Mouse (Mus musculus): ENCODE measurements around the gene Trio. TPM values are rescaled to one million over a fixed set of nuclear protein-coding genes. Genes with fewer than 3 reads are reported as not detected.
A peak's percentile ranks its signal among the peaks of the same experiment; 100 is the strongest.

The Trio gene
- polyA plus RNA-seq, 1 experiment from 2014 or later = 8.8 TPM

DNA sequence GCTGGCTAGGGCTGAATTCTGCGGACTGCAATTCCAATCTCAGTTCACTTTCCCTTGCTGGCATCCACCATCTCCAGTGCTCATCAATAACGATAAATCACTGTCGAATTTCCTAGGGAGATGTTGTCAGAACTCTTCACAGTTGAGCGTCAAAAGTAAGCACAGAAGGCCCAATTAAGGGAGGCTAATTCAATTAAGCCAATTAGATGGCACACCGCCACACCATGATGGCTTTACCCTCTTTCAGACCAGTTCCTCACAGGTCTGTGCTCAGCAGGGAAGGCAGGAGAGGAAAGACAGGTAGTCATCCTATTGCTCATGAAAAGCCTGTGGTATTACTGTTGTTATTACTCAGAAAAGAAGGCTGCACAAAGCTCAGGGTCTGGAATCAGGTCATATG lies 133.6 kb downstream of the Trio start:
- H3K9me3 ChIP-seq (ENCODE audit: control insufficient read depth, low read length) = no peaks in the 10 kb centered on the region
- H3K4me2 ChIP-seq (replicated peaks; ENCODE audit: low read depth) = no peak overlapping the region
- WGBS = 76% methylated on average over 5 of the region's 5 CpGs
- H3K9ac ChIP-seq (ENCODE audit: low read length) = no peak overlapping the region
- H3K27ac ChIP-seq (replicated peaks) = no peak overlapping the region
- H3K27me3 ChIP-seq (ENCODE audit: control insufficient read depth, insufficient read depth, low read length) = no peaks in the 10 kb centered on the region
- TF ChIP-seq CTCF (IDR thresholded peaks at IDR 0.05; ENCODE audit: low read depth) = no peak
- no peak for TF ChIP-seq EP300 (optimal IDR thresholded peaks at IDR 0.05)
- H3K4me1 ChIP-seq (replicated peaks; ENCODE audit: control insufficient read depth, insufficient read depth) = no peaks in the 10 kb centered on the region
- no peak overlapping the region for H3K4me3 ChIP-seq (ENCODE audit: low read depth, low read length)
- peaks cover 12% of the 10 kb centered on the region; the same call in 1 of the 2 replicates for H3K36me3 ChIP-seq (ENCODE audit: control insufficient read depth, insufficient read depth, low read length)
- no peak for DNase-seq (ENCODE audit: low spot score)
- no peak for ATAC-seq (ENCODE audit: low FRiP score, low TSS enrichment)

DNA sequence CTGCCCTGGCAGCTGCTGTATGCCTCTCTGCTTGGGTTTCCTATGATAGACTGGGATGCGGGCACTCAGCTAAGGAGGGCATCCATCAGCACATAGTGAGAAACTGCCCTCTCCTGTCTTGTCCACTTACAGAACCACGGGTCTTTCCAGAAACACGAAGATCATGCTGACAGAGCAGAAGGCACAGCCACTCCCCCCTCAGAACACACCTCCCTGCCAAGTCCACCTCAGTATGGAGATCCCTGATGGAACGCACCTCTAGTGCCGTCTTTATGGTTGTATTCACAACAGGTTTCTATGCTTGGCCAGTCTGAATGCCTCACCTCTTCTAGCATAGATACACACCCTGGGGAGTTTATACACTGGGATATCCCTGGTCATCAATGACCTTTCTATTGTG lies 135.0 kb downstream of the Trio start:
- TF ChIP-seq EP300 (optimal IDR thresholded peaks at IDR 0.05) (no peak), CTCF (IDR thresholded peaks at IDR 0.05; ENCODE audit: low read depth) (no peak)
- ATAC-seq (ENCODE audit: low FRiP score, low TSS enrichment) (no peak), DNase-seq (ENCODE audit: low spot score) (no peak)
- H3K9ac ChIP-seq (ENCODE audit: low read length) = no peak overlapping the region
- no peak overlapping the region for H3K4me2 ChIP-seq (replicated peaks; ENCODE audit: low read depth)
- no peaks in the 10 kb centered on the region for H3K27me3 ChIP-seq (ENCODE audit: control insufficient read depth, insufficient read depth, low read length)
- H3K9me3 ChIP-seq (ENCODE audit: control insufficient read depth, low read length) = no peaks in the 10 kb centered on the region
- H3K36me3 ChIP-seq (ENCODE audit: control insufficient read depth, insufficient read depth, low read length) = peaks cover 11% of the 10 kb centered on the region; the same call in 1 of the 2 replicates
- H3K4me1 ChIP-seq (replicated peaks; ENCODE audit: control insufficient read depth, insufficient read depth) = no peaks in the 10 kb centered on the region
- no peak overlapping the region for H3K27ac ChIP-seq (replicated peaks)
- 81% methylated on average over 5 of the region's 5 CpGs for WGBS
- H3K4me3 ChIP-seq (ENCODE audit: low read depth, low read length) = no peak overlapping the region

DNA sequence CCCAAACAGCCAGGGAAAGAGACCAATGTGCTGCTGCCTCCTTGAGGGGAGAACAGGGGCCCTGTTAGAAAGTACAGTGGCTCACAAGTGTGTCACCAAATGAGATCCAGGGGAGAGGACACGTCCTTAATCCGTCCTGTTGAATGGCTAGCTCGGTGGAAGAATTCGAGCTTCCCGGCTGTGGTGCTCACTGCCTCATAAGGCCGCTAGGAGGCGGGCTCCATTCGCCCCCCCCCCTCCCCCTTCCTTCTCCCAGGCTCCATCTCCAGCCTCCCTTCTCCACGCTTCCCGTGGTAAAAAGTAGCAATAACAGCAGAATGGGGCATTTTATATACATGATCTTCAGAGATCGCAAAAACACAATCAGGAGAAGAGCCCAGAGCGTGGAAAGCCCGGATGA lies 137.5 kb downstream of the Trio start:
- no peaks in the 10 kb centered on the region for H3K27me3 ChIP-seq (ENCODE audit: control insufficient read depth, insufficient read depth, low read length)
- H3K4me3 ChIP-seq (ENCODE audit: low read depth, low read length) = no peak overlapping the region
- peaks cover 8% of the 10 kb centered on the region; the same call in 1 of the 2 replicates for H3K36me3 ChIP-seq (ENCODE audit: control insufficient read depth, insufficient read depth, low read length)
- DNase-seq (ENCODE audit: low spot score) (no peak), ATAC-seq (ENCODE audit: low FRiP score, low TSS enrichment) (no peak)
- TF ChIP-seq EP300 (optimal IDR thresholded peaks at IDR 0.05) (no peak), CTCF (IDR thresholded peaks at IDR 0.05; ENCODE audit: low read depth) (peak; percentile 63)
- no peak overlapping the region for H3K9ac ChIP-seq (ENCODE audit: low read length)
- H3K4me2 ChIP-seq (replicated peaks; ENCODE audit: low read depth) = no peak overlapping the region
- H3K27ac ChIP-seq (replicated peaks) = no peak overlapping the region
- H3K4me1 ChIP-seq (replicated peaks; ENCODE audit: control insufficient read depth, insufficient read depth) = no peaks in the 10 kb centered on the region
- H3K9me3 ChIP-seq (ENCODE audit: control insufficient read depth, low read length) = no peaks in the 10 kb centered on the region
- 71% methylated on average over 11 of the region's 13 CpGs for WGBS

DNA sequence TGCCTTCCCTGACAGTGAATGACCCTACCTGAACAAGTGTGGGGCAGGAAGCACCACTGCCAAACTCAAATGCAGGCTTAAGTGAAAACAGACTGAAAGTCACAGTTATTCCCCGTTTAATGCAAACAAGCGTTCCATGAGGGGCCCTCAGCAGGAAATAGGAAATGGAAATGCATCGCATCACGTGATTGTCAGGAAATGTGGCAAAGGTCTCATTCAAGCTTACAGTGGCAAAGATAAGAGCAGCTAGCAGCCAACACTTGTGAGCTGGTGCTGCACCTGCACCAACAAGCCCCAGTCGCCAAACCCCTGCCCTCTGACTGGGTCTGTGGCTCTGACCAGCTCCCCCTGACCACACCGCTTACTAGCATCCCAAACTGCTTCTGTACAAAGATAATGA lies 138.7 kb downstream of the Trio start:
- Histone ChIP-seq H3K27ac (replicated peaks) (no peak overlapping the region), H3K4me3 (ENCODE audit: low read depth, low read length) (no peak overlapping the region), H3K4me2 (replicated peaks; ENCODE audit: low read depth) (no peak overlapping the region), H3K9ac (ENCODE audit: low read length) (no peak overlapping the region), H3K27me3 (ENCODE audit: control insufficient read depth, insufficient read depth, low read length) (no peaks in the 10 kb centered on the region), H3K4me1 (replicated peaks; ENCODE audit: control insufficient read depth, insufficient read depth) (no peaks in the 10 kb centered on the region), H3K9me3 (ENCODE audit: control insufficient read depth, low read length) (no peaks in the 10 kb centered on the region), H3K36me3 (ENCODE audit: control insufficient read depth, insufficient read depth, low read length) (peaks cover 8% of the 10 kb centered on the region; the same call in 1 of the 2 replicates)
- TF ChIP-seq EP300 (optimal IDR thresholded peaks at IDR 0.05) (no peak), CTCF (IDR thresholded peaks at IDR 0.05; ENCODE audit: low read depth) (no peak)
- DNase-seq (ENCODE audit: low spot score) (no peak), ATAC-seq (ENCODE audit: low FRiP score, low TSS enrichment) (no peak)
- 58% methylated on average over 6 of the region's 6 CpGs for WGBS

DNA sequence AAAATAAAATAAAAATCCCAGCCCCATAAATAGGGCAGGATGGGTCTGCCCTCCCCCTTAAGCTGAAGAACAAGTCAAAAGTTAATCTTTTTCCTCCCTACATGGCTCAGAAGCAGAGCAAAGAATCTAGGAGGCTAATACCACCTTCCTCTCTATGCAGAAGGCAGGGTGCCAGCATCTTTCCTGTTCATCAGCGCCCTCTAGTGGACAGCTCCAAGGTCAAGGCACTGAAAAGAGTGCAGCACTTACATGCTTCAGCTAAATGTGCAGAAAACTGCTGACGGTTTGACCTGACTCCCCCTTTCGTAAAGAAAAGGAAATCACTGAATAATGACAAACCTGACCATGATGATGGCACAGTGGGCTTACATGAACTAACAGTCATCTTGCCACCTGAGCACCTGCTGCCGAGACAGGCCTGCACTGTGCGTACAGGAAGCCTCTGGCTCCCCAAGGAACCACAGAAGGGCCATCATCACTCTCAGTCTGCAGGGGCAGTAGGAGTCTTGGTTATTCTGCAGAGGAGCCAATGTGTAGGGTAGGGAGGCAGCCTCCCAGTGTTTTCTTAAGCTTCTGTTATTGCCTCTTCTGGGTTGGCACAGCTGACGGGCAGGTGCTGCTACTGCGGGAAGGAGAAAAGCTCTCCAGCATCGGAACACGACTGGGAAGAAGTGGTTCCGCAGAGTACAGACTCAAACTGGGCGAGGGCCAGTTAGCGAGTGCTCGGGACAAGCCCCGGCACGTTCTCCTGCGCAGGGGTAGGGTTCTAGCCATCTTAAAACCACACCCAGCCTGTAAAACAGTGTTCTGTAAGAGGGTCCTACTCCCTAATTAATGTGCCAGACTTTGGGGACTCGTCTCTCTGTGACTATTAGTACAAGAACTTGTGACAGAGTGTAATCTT lies 141.0 kb downstream of the Trio start:
- H3K4me2 ChIP-seq (replicated peaks; ENCODE audit: low read depth) = no peak overlapping the region
- no peak overlapping the region for H3K9ac ChIP-seq (ENCODE audit: low read length)
- H3K36me3 ChIP-seq (ENCODE audit: control insufficient read depth, insufficient read depth, low read length) = peaks cover 5% of the 10 kb centered on the region; the same call in 1 of the 2 replicates
- no peak overlapping the region for H3K4me3 ChIP-seq (ENCODE audit: low read depth, low read length)
- no peak overlapping the region for H3K27ac ChIP-seq (replicated peaks)
- H3K9me3 ChIP-seq (ENCODE audit: control insufficient read depth, low read length) = no peaks in the 10 kb centered on the region
- H3K4me1 ChIP-seq (replicated peaks; ENCODE audit: control insufficient read depth, insufficient read depth) = no peaks in the 10 kb centered on the region
- DNase-seq (ENCODE audit: low spot score) = peak; percentile 82
- ATAC-seq (ENCODE audit: low FRiP score, low TSS enrichment) = peak; percentile 68; the same call in 1 of the 2 replicates
- H3K27me3 ChIP-seq (ENCODE audit: control insufficient read depth, insufficient read depth, low read length) = no peaks in the 10 kb centered on the region
- WGBS = 63% methylated on average over 17 of the region's 17 CpGs
- TF ChIP-seq EP300 (optimal IDR thresholded peaks at IDR 0.05) (no peak), CTCF (IDR thresholded peaks at IDR 0.05; ENCODE audit: low read depth) (peak; percentile 94)

DNA sequence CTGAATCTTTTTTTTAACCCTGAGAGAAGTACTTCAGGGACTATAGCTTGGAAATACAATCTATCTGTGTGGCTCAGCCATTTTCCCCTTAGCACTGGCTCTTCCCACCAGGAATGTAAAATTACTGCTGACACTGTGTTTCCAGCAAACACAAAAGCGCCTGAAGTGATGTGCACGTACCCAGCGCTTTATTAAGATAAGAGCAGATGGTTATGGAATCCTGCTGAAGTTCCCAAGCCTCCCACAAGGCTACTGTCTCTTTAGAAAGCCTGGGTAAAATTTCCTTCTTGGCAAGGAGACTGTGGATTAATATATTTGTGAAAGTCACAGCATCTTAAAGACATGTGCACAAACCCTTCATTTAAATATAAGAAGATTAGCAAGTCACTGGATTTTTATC lies 141.8 kb downstream of the Trio start:
- 78% methylated on average over 3 of the region's 3 CpGs for WGBS
- DNase-seq (ENCODE audit: low spot score) (no peak), ATAC-seq (ENCODE audit: low FRiP score, low TSS enrichment) (no peak)
- TF ChIP-seq CTCF (IDR thresholded peaks at IDR 0.05; ENCODE audit: low read depth) (no peak), EP300 (optimal IDR thresholded peaks at IDR 0.05) (no peak)
- Histone ChIP-seq H3K27ac (replicated peaks) (no peak overlapping the region), H3K27me3 (ENCODE audit: control insufficient read depth, insufficient read depth, low read length) (no peaks in the 10 kb centered on the region), H3K36me3 (ENCODE audit: control insufficient read depth, insufficient read depth, low read length) (peaks cover 5% of the 10 kb centered on the region; the same call in 1 of the 2 replicates), H3K4me1 (replicated peaks; ENCODE audit: control insufficient read depth, insufficient read depth) (no peaks in the 10 kb centered on the region), H3K4me2 (replicated peaks; ENCODE audit: low read depth) (no peak overlapping the region), H3K9me3 (ENCODE audit: control insufficient read depth, low read length) (no peaks in the 10 kb centered on the region), H3K9ac (ENCODE audit: low read length) (no peak overlapping the region), H3K4me3 (ENCODE audit: low read depth, low read length) (no peak overlapping the region)

Data from stomach, postnatal 0 days (tissue).